Mouse (Mus musculus) lung, postnatal 0 days (tissue): Measurements from ENCODE around the gene Arfgap2.

ENCODE experiments used
- CTCF ChIP-seq: IDR thresholded peaks from 2 replicates; pipeline ENCODE4 v1.5.1; 2016; ENCODE audit warnings: antibody characterized with exemption, mild to moderate bottlenecking
- EP300 ChIP-seq: IDR thresholded peaks from 2 replicates; pipeline ENCODE4 v1.6.1; 2016; ENCODE audit warnings: antibody characterized with exemption, mild to moderate bottlenecking, control low read depth

GRCm38 (mm10) chr2:91258830-91259229 lies 5.9 kb upstream of the Arfgap2 start:
- TF ChIP-seq CTCF (no peak), EP300 (no peak)
